Mouse (Mus musculus) embryonic facial prominence, embryonic 10.5 days (tissue): ENCODE data around the gene Nudc. TPM values are rescaled to one million over a fixed set of nuclear protein-coding genes. Genes with fewer than 3 reads are reported as not detected.

Experiments
- microRNA-seq: library from miRNA; unstranded; fragments of <30 nt; microRNA quantifications from one replicate; pipeline ENCODE4, GENCODE M21; 2017
- polyA plus RNA-seq: library from polyadenylated mRNA; unstranded; fragments of >200 nt; fragmentation: Nextera tagmentation; extraction: Ambion mirVana; gene quantifications from 2 replicates; pipeline ENCODE4 v1.2.1, GENCODE M21; 2016

Nudc gene
- polyA plus RNA-seq, 1 experiment from 2014 or later = 489 TPM

Small RNA genes lying within 50 kb of the gene (microRNA-seq; reads per million reads assigned to microRNA genes)
- gene Gm23158 = not detected

Other genes starting within 250 kb of the Nudc start
- 17.2 and 17.7 TPM in 2 replicates for gene Wdtc1, start 192.5 kb downstream of the Nudc start, polyA plus RNA-seq
- 8.6 and 9.0 TPM in 2 replicates for gene Slc9a1, start 176.3 kb downstream of the Nudc start, polyA plus RNA-seq
- gene Tent5b, start 65.9 kb downstream of the Nudc start, polyA plus RNA-seq = 1.0 and 1.2 TPM in 2 replicates
- 0.57 and 1.1 TPM in 2 replicates for gene Trnp1, start 47.4 kb downstream of the Nudc start, polyA plus RNA-seq
- 11.0 and 13.6 TPM in 2 replicates for gene Kdf1, start 27.0 kb downstream of the Nudc start, polyA plus RNA-seq
- 0.17 TPM in 1 of 2 replicates, not detected in the other for gene Nr0b2, start 7.4 kb upstream of the Nudc start, polyA plus RNA-seq
- 10.7 and 12.2 TPM in 2 replicates for gene Gpatch3, start 28.7 kb upstream of the Nudc start, polyA plus RNA-seq
- gene Gpn2, start 38.4 kb upstream of the Nudc start, polyA plus RNA-seq = 29.4 and 30.9 TPM in 2 replicates
- 27.6 and 35.7 TPM in 2 replicates for gene Sfn, start 56.2 kb upstream of the Nudc start, polyA plus RNA-seq
- gene Zdhhc18, start 104.2 kb upstream of the Nudc start, polyA plus RNA-seq = 2.3 and 3.0 TPM in 2 replicates
- gene Pigv, start 126.7 kb upstream of the Nudc start, polyA plus RNA-seq = 14.8 TPM in 2 replicates
- 38.9 and 40.0 TPM in 2 replicates for gene Arid1a, start 210.8 kb upstream of the Nudc start, polyA plus RNA-seq